Mouse (Mus musculus) spleen, adult 2 months (tissue): ENCODE measurements around the gene Ces2h.

Source experiments
- CTCF ChIP-seq: fragments of 200-500 bp; IDR thresholded peaks from 2 replicates; pipeline ENCODE4 v1.5.1; 2011; ENCODE audit warnings: mild to moderate bottlenecking, inconsistent platforms; ENCODE audit not compliant: insufficient read depth, insufficient read length, insufficient replicate concordance; ENCODE audit errors: extremely low read depth
- POLR2A ChIP-seq: fragments of 200-500 bp; IDR thresholded peaks from 2 replicates; pipeline ENCODE4 v1.6.1; 2011; ENCODE audit warnings: low read depth, low read length, inconsistent platforms

GRCm38 (mm10) chr8:105045824-105046401 lies 45.3 kb downstream of the Ces2h start:
- TF ChIP-seq CTCF (no peak), POLR2A (no peak)
